Mouse (Mus musculus): Measurements from ENCODE around the gene Mical3.

Mical3 gene

DNA sequence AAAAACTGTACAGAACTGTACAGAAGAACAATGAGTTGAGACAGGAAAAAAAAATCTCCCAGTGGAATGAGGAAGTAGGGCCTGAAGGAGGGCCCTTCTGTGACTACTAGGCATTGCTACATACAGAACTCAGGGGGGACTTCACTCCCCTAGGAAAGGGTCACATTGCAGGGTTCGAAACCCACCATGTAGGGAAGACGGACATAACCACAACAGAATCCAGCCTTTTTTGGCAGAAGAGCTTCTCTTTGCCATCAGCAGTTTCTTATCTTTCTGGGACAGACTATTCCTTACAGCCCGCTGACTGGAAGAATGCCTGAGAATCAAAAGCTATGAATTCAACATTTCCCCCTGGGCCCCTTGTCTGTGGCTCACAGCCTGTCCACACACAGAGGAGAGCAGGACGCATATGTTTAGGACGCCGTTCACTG, 46.7 kb downstream of the Mical3 start:
- peak in 1 of 2 experiments; percentile 62 for DNase-seq (ENCODE audit: low spot score in 2 of 2)

DNA sequence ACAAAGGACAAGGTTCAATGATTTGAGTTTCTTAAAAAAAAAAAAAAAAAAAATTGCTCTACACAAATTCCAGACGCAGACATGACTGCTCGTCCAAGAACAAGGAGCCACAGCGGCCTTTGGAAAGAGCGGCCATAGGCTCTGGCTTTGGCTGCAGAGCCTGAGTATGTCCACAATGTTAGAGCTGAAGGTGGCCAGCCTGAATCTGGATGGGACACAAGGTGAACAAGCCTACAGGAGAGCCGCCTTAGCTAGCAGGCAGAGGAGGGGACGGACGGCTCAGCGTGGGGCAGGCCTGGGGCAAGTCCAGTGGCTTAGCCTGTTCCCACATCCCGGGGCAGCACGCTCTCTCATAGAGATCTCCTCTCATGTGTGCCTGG, 48.7 kb downstream of the Mical3 start:
- DNase-seq (ENCODE audit: low spot score in 2 of 2) = no peak

DNA sequence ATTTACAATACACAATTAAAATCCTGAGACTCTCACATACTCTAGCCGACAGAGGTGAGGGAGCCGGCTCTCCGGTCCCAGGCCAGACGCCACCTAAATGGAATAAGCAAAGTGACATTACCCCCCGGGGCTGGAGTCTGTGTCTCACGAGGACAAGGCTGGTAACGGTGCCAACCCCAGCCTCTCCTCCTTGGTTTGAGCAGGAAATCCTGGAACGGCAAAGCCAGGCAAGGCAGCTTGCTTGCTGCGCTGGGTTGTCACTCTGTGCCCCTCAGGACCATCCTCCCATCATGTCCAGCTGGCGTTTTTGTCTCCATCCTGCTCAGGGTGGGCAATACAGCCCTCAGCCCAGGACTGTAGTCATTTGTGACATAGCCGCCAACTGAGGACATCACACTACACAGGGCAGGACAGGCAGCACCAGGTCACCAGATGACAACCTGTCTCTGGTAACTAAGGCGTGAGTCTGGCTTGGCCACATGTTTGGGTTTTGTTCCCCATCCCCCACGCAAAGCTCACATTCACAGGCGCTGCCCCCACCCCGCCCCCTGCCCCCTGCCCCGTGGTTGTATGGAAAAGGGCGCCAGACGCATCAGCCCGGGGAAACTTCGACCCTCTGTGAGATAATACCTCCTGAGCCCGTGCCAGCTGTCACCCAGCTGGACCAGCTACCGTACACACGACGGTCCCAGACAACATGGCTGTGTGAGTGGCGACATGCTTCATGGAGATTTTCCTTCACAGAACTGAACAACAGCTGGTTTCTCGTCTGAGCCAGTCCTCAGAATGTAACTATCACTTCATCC, 49.3 kb downstream of the Mical3 start:
- no peak for DNase-seq (ENCODE audit: low spot score in 2 of 2)

DNA sequence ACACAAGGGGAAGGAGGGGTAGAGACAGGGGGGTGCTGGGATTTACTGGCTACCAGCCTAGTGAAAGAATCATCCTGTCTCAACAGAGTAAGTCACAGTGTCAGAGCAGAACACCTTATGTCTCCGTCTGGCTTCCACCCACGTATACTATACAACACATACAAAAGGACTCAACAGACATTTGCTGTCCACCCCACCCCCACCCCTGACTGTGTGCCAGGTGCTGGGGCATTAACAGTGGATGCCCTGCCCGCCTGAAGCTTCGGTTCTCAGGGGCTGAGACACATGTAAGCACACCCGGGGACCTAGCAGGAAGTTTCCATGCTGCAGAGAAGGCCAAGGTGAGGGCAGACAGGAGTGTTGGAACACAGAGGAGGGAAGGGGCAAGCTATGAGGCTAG, 52.6 kb downstream of the Mical3 start:
- no peak for DNase-seq (ENCODE audit: low spot score in 2 of 2)

- DNase-seq (ENCODE audit: low spot score in 2 of 2) = no peak
Observed at GRCm38 (mm10) chr6:121076929-121077566, 53.8 kb downstream of the Mical3 start.

- DNase-seq (ENCODE audit: low spot score in 2 of 2) = no peak
Observed at GRCm38 (mm10) chr6:121075763-121076162, 55.0 kb downstream of the Mical3 start.

GRCm38 (mm10) chr6:121073312-121073711, 57.5 kb downstream of the Mical3 start:
- no peak for DNase-seq (ENCODE audit: low spot score in 2 of 2)

- DNase-seq (ENCODE audit: low spot score in 2 of 2) = no peak
Observed at GRCm38 (mm10) chr6:121072615-121073014, 58.2 kb downstream of the Mical3 start.

- no peak for DNase-seq (ENCODE audit: low spot score in 2 of 2)
Observed at GRCm38 (mm10) chr6:121070584-121071230, 60.1 kb downstream of the Mical3 start.

- DNase-seq (ENCODE audit: low spot score in 2 of 2) = no peak
Observed at GRCm38 (mm10) chr6:121069156-121069555, 61.6 kb downstream of the Mical3 start.

DNA sequence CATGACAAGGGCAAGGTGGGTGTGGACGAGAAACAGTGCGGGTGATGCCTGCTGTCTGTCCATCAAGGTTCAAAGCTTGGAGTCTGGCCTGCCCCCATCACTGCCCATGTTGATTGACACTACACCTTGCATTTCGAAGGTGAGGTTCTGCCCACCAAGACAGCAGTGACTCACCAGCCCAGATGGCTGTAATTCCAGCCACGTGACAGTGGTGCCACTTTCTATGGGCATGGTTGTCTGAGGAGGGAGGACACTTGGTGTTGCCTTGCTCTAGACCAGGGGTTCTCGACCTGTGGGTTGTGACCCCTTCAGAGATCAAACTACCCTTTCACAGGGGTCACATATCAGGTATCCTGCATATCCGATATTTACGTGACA, 62.7 kb downstream of the Mical3 start:
- no peak for DNase-seq (ENCODE audit: low spot score in 2 of 2)

DNA sequence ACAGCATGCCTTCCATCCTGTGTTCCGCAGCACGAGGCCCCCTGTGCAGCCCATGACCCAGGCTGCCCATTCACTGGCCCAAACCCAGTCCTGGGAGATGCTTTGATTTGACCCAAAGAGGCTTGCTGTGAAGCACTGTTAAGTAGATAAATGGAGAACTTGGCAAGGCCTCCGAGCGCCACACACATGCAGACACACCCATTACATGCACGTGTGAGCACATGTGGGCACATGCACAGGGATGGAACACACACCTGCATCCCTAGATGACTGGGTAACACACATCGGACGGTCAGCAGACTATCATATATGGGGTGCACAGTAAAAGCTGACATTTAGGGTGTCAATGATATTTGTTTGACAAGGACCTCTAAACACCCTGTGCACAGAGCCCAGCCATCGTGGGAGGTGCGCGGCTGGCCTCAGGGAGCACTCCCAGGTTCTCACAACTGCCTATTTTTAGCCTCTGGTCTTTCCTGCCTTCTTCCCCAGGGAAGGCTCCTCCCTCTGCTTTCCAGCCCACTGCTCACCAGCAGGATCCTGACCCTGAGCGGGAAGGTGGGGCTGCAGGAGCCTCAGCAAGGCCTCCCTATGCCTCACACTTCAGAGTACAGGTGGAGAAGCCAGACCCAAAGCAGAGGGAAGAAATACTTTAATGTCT, 63.2 kb downstream of the Mical3 start:
- DNase-seq (ENCODE audit: low spot score in 2 of 2) = no peak

- no peak for DNase-seq (ENCODE audit: low spot score in 2 of 2)
Observed at GRCm38 (mm10) chr6:121066761-121067160, 64.0 kb downstream of the Mical3 start.

DNA sequence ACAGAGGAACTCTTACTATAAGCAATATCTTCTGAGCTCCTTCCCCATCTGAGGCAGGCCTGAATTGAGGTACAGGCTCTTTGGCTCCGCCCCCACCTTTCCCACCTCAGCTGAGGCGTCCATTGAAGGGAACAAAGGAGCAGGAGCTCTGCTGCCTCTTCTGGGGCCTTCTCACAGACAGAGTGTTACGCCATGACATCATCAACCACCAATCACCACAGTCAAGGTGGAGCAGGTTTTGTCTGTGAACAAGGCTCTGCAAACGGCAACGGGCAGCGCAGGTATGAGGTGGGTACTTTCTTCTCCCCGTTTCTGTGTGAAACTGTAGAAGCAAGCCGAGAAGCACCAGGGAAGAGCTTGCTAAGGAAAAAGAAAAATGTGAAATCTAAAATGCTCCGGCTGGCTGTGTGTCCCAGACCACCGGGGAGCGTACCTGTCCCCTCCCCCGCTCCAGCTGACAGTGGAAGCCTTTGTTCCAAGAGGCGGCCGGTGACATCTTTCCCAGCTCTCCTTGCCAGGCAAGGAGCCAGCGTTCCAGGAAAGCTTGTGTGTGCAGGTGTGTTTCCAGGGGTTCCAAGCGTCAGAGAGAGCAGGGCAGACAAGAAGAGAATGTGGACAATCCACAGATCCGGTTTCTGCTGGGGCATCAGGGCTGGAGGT, 66.3 kb downstream of the Mical3 start:
- DNase-seq (ENCODE audit: low spot score in 2 of 2) = no peak

- no peak for DNase-seq (ENCODE audit: low spot score in 2 of 2)
Observed at GRCm38 (mm10) chr6:121063771-121064170, 67.0 kb downstream of the Mical3 start.

GRCm38 (mm10) chr6:121062891-121063408, 67.8 kb downstream of the Mical3 start:
- DNase-seq (ENCODE audit: low spot score in 2 of 2) = no peak

DNA sequence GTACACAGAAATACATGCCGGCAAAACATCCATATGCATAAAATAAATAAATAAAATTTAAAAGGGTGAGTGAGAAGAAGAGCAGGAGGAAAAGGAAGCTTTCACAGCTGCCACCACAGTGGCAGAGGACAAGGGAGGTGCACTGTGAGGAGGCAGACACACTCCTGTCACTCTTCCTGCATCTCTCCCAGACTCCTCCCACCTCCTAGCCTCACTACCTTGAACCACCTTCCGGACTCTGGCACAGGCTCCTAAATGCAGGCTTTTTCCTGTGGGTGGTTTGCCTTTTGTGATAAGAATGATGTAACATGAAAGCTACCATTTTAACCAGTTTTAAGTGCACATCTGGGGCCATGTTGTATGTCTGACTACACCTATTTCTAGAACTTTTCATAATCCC, 72.8 kb downstream of the Mical3 start:
- DNase-seq (ENCODE audit: low spot score in 2 of 2) = no peak

- no peak for DNase-seq (ENCODE audit: low spot score in 2 of 2)
Observed at GRCm38 (mm10) chr6:121057181-121057956, 73.4 kb downstream of the Mical3 start.

GRCm38 (mm10) chr6:121055496-121055895, 75.3 kb downstream of the Mical3 start:
- DNase-seq (ENCODE audit: low spot score in 2 of 2) = no peak

- DNase-seq (ENCODE audit: low spot score in 2 of 2) = no peak
Observed at GRCm38 (mm10) chr6:121054908-121055307, 75.9 kb downstream of the Mical3 start.

GRCm38 (mm10) chr6:121054340-121054739, 76.5 kb downstream of the Mical3 start:
- DNase-seq (ENCODE audit: low spot score in 2 of 2) = no peak

Data from spleen, postnatal 4 days (tissue).